Mouse (Mus musculus) T-helper 17 cell (primary cell): Measurements from ENCODE around the gene Cox19.

Experiments used
- in situ Hi-C, 2 experiments: fragments of 300-600 bp; cut with MboI, MseI; formaldehyde crosslinking; loops; 1 replicate in 1 of 2; 2 replicates in 1 of 2; pipeline ENCODE4 v1.15.1; 2025; ENCODE audit warnings: high pct_unique_total_duplicates in 2 of 2

The Cox19 gene

DNA sequence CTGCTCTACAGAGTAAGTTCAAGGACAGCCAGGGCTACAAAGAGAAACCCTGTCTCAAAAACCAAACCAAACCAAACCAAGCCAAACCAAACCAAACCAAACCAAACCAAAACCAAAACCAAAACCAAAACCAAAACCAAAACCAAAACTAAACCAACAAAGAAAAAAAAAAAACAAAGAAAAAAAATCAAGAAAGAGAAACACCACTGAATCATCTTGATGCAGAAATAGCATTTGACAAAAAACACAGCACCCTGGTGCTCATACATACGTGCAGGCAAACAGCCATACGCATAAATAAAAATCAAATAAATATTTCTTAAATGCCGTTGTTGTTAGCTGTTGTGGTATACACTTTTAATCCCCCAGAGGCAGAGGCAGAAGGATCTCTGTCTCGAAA, 40.7 kb downstream of the Cox19 start:
- in situ Hi-C loops: no loop called here

DNA sequence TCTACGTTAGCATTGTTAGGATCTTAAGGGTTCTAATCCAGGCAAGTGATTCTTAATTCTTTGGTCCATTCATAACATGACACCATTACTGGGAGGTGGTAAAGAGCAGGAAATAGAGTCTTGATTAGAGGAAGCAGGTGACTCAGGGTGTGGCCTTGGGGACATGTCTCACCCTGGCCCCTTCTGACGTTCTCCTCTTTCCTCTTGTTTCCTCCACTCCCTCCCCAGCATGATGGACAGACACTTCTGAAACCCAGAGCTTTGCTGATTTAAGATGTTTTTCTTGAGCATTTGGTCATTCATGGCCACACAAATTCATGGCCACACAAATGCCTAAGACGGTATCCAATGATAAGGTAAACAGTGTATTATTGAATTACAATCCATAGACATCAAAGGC, 41.3 kb downstream of the Cox19 start:
- in situ Hi-C loops: no loop called here

DNA sequence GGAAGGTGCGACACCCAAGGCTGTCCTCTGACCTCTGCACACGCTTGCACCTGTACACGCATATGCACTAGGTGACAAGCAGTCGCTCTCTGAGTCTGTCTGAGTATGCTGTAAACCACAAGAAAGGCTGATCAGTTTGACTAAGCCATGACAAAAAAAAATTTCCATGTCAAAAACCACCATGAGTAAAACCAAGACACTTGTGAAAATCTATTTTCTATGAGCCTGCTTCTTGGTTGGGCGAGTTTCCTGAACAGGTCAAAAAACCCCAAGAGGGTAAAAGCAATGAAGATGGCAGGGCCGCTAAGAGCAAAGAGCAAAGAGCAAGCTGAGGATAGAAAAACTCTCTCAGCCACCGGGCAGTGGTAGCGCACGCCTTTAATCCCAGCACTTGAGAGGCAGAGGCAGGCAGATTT, 47.6 kb downstream of the Cox19 start:
- in situ Hi-C loops: no loop called here

DNA sequence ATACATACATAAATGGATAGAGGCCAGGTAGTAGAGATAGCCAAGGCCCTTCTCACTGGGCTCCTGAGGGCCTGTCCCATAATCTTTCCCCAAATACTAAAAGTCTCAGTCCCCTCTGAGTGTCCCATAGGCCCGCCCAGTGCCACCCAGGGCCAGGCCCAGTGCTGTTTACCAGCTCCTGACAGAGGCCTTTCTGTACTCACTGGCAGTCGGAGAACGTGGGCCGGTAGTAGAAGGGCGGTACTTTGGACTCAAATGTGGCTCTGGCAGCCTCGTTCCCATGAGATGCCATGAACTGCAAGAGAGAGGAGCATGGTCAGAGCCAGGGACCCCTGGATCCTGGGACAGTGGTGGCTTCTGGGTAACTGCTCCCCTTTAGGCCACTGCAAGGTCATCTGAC, 49.1 kb downstream of the Cox19 start:
- in situ Hi-C loops: no loop called here

DNA sequence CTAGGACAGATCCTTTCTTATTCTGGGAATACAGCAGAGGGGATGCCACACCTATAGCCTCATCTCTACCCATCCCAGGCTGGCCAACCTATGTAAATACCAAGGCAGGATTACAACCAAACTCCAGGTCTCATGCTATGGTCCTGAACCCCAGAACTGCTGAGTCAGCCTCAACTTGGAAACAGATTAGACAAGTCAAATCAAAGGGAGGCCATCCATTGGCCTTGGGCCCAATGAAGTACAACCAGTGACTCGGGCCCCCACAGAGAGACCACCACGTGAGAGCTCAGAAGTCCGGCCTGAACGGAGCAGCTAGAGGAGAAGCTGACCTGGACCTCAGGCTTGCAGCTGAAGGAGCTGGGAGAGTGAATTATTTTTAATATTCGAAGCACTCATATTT, 53.5 kb downstream of the Cox19 start:
- in situ Hi-C loops: no loop called here

DNA sequence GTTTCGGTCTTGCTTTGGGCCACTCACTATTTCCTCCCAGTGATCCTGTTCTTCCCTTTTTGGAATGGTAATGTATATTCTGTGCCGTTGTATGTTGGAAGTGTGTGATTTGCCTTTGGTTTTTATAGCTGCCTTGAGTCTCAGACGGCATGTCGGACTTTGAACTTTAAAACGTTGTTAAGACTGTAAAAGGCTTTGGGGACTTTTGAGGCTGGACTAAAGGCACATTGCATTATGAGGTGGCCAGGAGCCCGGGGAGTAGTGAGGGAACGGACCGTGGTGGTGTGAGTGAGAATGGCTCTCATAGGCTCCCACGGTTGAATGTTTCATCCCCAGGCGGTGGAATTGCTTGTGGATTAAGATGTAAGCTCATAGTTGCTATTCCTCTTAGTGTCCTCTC, 54.1 kb downstream of the Cox19 start:
- in situ Hi-C loops: no loop called here

DNA sequence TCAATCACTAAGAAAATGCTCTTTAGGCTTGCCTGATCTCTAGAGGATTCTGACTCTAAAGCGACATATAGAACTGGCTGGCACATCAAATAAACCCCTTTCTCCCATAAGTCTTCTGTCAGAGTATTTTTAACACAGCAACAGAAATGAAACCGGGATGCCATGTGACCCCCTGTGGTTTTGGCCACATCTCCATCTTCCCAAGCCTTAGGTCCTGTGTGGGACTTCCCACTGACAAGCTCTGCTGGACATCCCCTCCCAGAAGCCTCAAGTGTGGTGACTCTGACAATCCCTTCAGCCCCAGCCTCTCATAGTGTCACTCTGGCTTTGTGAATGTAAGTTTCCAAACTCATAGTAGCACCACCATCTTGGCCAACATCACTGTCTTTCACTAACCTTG, 57.1 kb downstream of the Cox19 start:
- in situ Hi-C loops: no loop called here

DNA sequence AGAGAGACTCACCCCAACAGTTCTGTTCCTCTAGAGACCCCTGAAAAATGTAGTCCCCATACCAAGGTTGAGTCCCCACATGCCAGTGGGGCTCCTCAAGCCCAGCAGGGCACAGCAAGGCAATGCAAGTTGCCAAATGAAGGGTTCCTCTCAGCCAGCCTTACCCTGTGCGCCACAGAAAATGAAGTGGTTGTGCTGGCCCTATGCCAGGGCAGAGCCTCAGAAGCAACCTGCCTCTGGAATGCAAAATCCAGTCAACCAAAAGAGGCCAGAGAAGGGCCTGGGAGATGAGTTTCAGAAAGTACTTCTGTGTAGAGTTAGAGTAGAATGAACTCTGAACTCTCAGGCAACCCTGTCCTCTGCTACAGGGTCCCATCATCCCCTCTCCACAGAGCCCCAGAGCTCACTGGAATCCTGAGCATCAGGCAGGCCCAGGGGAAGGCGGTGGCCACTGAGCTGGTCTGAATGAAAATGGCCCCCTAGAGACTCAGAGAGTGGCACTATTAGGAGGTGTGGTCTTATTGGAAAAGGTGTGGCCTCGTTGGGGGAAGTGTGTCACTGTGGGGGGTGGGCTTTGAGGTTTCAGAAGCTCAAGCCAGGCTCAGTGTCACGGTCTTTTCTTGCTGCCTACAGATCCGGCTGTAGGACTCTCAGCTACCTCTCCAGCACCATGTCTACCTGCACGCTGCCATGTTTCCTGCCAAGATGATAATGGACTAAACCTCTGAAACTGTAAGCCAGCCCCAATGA, 59.2 kb downstream of the Cox19 start:
- in situ Hi-C loops: no loop called here

DNA sequence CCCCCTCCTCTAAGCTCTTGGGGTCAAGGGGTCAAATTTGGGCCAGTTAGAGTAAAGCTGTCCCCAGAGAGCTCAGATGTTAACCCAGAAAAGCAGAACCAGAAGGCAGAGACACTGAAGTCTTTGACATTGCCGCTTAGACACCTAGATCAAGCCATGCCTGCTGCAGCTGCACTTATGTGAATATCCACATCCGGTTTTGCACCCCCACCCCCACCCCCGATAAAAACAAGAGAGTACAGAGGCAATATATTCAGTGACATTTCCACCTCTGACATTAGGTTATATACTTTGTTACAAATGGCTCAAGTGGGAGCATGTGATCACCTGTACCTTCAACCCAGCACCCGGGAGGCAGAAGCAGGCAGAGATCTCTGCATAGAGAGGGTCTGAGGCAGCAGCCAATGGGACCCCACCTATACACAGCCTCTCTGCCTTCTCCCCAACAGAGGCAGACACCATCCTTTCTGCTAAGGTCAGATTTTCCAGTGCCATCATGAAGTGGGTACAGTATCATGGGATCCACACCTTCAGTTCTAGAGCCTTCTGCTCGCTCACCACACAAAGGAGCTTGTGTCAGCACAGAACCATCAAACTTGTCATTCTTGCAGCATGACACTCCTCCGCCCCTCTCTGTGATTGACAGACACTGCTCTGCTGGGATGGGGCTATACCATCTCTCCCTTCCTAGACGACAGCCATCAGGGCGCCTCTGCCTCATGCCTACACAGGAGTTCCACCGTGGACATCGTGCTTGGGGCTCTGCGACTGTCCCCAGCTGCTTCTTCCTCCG, 60.6 kb downstream of the Cox19 start:
- in situ Hi-C loops: no loop called here

DNA sequence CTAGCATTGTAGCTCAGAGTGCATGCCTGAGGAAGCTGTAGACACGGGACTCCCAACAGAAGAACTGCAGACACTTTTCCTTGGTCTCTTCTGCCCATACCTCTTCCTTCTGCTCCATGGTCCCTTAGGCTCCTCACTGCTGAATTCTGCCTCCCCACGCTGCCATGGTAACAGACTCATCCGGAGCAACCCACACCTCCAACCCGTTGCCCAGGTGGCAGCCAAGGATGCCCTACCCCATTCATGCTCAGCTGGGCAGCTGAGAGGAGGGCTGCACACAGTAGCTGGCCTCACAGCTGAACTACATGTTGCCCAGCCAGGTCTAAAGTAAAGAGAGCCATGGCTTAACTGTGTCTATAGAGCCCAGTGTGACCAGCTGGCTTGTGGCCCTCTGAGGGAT, 62.6 kb downstream of the Cox19 start:
- in situ Hi-C loops: no loop called here

DNA sequence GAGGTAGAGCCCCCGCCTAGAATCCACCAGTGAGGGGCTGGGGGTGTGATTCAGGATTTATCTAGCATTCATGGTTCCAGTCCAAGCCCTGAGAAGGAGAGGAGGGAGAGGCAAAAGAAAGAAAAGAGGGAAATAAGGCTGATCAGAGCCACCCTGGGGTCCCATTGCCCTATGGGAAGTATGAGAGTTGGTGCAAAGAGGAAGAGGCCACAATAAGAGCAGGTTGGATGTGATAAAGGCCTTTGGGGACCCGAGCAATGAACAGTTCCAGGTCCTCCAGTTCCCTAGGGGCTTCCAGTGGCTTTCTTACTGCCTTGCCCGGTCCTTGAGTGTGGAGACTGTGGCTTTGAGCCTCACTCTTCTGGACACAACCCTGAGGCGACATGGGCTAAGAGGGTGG, 63.4 kb downstream of the Cox19 start:
- in situ Hi-C loops: no loop called here

DNA sequence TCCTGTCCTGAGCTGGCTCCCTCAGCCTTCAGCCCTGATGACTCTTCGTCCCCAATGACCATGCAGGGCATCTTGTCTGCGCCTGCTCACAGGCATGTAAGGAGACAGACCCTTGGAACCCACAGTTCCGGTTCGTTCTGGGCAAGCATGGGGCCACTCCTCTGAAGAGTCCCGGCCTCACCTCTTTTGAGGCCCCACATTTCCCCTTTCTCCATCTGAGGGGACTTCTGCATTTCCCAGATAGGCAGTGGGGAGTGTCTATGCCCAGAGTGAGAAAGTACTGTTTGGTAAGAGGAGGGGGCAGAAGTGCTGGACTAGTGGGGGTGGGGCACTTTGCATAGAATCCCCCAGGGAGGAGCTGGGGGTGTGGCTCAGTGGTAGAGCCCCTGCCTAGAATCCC, 64.1 kb downstream of the Cox19 start:
- in situ Hi-C loops: no loop called here
